Mouse (Mus musculus): Measurements from ENCODE around the gene Clcn3.

Clcn3 gene

DNA sequence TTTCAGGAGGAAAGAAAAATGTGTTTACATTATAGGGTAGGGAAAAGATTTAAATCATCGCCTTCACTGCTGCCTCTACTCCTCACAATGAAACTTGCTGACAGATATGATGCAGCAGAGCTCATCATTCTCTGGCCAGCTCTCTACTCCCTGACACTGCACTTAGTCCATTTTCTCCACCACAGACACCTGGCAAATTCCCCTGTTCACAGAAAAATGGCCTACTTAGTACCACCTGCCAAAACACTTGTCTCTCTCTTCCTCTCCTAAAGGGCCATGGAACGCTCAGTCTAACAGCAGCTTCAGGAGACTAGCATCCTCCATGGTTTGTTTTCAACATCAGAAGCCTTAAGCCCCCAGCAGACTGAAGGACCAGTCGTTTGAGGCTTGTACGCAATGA is 31.8 kb downstream of the Clcn3 start:
- DNase-seq: peak; percentile 45

DNA sequence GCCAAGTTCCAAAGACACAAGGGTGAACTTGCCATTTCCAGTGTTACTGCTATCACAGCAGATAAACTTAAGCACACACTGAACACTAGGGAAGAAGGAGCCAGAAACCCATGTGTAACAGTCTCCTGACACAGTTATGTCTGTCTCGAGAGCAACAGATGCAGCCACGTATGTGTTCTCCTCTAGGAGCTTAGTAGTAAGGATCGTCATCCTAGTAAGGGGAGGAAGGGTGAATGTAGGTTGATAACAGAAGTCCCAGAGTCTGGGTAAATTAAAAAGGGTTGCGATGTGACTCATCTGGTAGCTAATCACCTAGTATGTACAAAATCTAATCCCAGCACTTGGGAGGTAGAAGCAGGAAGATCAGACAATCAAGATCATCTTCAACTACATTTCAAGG is 33.2 kb downstream of the Clcn3 start:
- DNase-seq: no peak

- no peak for DNase-seq
These were observed 35.6 kb downstream of the Clcn3 start for GRCm38 (mm10) chr8:60947503-60947902.

DNA sequence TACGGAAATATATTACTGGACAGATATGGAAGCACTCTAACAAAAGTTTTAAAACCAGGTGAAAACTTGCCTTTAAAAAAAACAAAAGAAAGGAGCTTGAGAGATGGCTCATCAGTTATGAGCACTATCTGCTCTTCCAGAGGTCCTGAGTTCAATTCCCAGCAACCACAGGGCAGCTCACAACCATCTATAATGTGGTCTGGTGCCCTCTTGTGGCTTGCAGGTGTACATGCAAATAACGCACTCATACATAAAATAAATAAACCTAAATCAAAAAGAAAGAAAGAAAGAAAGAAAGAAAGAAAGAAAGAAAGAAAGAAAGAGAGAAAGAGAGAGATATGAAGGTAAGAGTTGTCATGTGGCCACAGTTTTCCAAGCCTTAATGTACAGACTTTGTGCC is 40.2 kb downstream of the Clcn3 start:
- DNase-seq: no peak

GRCm38 (mm10) chr8:60938717-60939424 is 44.2 kb downstream of the Clcn3 start:
- no peak for DNase-seq

DNA sequence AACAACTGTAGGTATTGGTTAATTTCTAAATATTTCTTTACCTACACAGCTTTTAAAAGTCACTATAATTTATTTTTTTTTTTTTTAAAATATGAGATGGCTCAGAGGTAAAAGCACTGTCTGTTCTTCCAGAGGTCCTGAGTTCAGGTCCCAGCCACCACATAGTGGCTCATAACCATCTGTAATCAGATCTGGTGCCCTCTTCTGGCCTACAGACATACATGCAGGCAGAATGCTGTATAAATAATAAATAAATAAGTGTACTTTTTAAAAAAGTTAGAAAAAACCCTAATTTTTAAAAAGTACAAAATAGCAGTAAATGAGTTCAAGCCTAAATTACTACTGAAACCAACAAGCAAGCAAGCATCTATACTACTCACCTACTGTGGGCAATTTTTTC is 49.5 kb downstream of the Clcn3 start:
- DNase-seq: no peak

DNA sequence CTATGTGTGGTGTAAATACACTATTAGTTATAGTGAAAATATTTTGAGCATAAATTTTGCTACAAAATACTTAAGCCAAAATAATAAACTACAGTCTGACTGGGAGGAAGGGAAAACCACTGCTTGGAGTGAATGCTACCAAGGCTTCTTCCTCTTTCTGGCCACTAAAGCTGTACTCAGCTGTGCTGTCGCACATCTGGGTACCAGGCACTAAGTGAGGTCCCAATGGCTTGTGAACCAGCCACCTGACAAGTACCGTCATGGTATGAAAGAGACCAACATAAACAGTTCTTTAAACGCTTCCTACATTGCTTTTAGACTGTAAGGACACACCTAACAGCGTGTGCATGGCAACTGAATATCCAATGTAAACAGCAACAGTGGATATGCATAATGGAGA is 62.9 kb downstream of the Clcn3 start:
- no peak for DNase-seq

GRCm38 (mm10) chr8:60919069-60919468 is 64.0 kb downstream of the Clcn3 start:
- no peak for DNase-seq

DNA sequence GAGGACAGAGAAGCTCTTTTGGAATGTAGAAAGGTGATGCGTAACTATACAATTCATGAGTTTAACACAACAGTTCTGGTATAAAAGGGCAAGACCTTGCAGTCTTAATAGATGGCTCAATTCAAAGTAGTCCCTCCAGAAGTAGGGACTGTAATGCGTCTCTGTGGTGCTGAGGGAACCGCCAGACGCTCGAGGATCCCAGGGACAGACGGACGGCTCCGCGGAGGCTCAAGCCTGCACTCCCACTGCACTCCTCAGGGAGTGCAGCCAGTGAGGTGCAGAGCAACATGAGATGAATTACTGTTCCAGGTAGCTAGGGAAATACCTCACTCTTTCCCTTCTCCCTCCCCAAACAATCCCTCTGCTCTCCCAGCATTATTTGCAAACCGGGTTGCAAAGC is 70.5 kb downstream of the Clcn3 start:
- no peak for DNase-seq

DNA sequence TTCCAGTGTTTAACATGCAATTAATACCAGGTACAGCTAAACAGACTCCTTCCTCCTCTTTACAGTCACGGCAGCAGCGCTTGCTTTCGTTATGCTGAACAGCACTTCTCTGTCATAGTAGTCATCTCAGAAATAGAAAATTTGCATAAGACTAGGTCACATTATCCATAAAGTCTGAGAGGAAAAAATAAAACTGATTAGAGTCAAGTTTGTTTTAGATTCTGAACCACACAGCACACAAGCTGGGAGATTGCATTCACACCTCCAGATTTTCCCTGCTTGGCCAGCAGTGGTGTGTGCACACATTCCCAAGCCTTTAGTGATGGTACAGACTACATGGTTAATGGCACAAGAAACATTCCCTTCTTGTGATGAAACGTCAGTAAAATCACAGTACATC is 71.0 kb downstream of the Clcn3 start:
- no peak for DNase-seq

- no peak for DNase-seq
These were observed 83.0 kb downstream of the Clcn3 start for GRCm38 (mm10) chr8:60900147-60900546.

DNA sequence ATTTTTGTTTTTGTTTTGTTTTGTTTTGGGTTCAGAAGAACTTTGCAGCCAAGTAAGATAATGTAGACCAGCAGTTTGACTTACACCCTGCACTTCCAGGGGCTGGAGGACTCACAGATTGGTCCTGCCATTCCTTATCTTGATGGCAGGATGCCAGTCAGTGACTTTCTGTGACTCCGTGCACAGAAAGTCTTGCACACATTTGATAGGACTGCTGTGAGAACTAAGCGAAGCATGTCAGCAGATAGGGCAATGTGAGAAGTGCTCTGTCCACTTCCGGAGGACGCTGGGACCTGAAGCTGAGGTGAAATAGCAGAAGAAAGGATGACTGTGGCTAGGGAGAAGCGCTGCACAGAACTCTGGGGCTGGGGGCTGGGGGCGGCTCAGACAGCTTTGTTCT is 87.2 kb downstream of the Clcn3 start:
- no peak for DNase-seq

GRCm38 (mm10) chr8:60891757-60892156 is 91.3 kb downstream of the Clcn3 start:
- no peak for DNase-seq

DNA sequence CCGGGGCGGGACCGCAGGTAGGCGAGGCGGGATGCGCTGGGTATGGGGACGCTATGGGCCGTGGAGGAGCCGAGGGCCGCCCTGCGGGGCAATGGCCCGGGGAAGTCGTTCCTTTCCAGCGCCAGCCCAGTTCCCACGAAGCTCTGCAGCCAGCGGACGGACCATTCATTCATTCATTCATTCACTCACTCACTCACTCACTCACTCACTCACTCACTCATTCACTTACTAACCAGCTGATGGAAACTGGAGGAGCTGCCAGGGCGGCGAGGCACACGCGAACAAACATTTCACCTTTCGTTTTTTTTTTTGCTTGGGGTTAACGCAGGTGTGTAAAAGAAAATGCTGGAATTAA is 92.6 kb downstream of the Clcn3 start:
- DNase-seq: no peak

DNA sequence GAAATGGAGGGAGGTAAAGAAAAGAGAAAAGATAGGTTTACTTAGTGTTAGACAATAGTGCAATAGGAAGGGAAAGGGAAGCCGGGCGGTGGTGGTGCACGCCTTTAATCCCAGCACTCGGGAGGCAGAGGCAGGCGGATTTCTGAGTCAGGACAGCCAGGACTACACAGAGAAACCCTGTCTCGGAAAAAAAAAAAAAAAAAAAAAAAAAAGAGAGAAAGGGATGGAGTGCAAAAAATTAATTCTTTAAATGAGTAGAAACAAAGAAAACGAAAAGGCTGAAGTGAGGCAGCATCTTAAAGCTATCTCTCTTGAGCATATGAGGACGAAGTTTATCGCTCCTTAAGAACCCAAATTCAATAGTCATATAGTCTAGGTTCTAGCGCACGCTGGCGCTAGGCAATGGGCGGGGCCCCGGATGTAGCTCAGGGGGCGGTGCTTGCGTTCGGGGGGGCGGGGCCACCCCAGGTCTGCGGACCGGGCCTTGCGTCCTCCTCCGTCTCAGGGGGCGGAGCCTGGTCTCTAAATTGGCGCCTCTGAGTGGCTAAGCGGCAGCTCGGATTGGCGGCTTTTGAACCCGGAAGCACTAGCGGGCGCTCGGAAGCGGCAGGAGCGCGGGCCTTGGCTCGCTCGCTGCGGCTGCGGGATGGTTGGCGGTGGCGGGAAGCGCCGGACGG is 93.1 kb downstream of the Clcn3 start, which contains the start of gene Hpf1:
Gene Hpf1, plus strand, starts transcription at position 576 of the 677 bp plus-strand sequence.
- peak; percentile 92 for DNase-seq

- no peak for DNase-seq
These were observed 93.8 kb downstream of the Clcn3 start for GRCm38 (mm10) chr8:60889131-60889842.

- no peak for DNase-seq
These were observed 96.4 kb downstream of the Clcn3 start for GRCm38 (mm10) chr8:60886736-60887135.

- DNase-seq: no peak
These were observed 99.5 kb downstream of the Clcn3 start for GRCm38 (mm10) chr8:60883419-60884137.

DNA sequence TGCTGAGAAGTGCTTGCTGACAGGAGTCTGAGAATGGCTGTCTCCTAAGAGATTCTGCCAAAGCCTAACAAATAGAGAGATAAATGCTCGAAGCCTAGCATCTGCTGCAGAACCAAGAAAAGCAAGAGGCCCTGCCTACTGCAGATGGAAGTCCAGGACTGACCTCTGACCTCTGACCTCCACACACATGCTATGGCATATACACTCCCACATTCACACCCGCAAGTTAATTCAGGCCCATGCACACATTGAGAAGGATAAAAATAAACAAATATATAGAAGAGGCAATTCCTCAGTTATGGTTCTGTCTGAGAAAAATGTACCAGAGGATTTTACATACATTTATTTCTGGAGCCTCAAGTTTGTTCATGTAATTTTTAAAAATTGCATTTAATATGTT is 104.5 kb downstream of the Clcn3 start:
- DNase-seq: no peak

DNA sequence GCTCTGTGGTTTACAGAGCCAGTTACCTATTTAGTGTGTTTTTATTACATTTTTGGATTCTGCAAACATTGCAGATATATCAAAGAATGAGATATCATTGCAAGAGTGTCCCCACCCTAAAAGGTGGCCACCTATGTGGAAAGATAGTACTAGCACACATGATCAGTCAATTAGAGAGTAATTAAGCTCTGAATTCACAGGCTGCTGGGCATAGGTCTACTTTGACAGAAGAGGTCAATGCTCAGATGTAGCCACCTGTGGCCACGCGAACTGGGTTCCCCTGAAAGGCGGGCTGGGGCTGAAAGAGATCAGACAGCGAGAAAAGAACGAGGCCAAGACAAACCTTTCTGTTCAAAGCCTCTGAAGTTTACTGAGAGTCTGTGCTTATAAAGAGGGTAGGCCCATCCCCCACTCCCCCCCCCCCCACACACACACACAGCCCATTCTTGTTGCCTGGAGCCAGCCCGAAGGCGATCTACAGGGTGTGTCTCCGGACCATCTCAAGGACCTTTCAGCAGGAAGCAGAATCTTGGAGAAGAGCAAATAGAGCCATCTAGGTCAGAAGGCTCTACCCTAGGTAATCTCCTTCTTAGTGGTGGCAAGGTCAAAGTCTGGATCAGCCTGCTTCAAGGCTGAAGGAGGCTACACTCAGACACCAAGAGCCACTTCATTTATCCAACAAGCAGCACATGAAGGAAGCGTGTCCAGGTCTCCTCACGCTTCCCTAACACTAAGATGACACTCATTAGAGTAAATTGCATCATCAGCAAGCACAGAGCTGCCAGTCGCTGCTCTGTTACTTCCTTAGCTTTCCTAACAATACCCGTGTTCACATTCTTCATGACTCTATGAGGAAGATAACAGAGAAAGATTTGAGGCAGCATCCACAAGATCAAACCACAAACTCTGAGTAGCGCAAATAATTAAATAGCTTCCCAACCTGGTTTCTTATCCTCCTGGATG is 112.6 kb downstream of the Clcn3 start:
- DNase-seq: no peak

DNA sequence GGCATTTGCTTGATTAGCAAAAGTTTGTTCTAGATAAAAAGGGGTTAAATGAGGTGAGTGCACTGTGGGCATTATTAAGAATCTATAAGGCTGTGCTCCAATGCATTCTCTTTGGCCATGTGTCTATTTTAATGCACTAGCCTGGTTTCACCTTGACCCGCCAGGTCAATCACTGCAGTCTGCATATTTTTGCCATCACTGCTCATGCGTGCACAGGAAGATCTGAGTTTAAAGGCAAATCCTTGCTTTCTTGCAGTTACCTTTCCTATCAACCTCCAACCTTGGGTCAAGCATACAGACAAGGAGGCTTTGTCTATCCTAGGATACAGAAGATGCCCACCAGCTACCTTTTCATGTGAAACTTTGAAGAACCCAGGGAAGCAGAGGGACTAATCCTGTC is 113.3 kb downstream of the Clcn3 start:
- DNase-seq: no peak
